Mouse (Mus musculus) cerebellum, postnatal 14 days (tissue): ENCODE results near the gene Prss50.
A peak's percentile ranks its signal among the peaks of the same experiment; 100 is the strongest.

Experiments
- DNase-seq, 2 experiments: peaks; one replicate each; pipeline ENCODE4 v3.0.0; 2021; ENCODE audit warnings: mixed read lengths in 2 of 2

The Prss50 gene

DNA sequence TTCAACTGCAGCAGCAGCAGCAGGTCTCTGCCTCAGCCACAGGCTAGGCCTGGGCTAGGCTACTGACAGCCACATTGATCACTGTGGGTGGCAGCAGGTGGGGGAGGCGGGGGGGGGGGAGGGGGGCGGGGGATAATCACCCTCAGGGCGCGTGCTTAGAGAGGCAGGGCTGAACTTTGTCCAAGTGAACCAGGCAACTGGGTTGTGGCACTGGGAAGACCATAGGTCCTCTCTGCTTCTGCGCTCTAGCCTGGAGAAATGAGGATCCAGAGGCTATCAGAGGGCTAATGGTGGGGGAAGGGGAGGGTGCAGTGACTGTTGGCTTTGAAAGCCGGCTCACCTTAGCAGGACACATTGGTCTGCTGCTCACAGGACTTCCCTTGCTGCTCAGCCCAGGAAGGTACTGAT, 17.5 kb downstream of the Prss50 start:
- DNase-seq: no peak

GRCm38 (mm10) chr9:110877353-110877752, 19.6 kb downstream of the Prss50 start:
- no peak for DNase-seq

- DNase-seq: peak; percentile 79 to 90
Measured at GRCm38 (mm10) chr9:110877888-110878287, 20.1 kb downstream of the Prss50 start.

GRCm38 (mm10) chr9:110879191-110879920, 21.6 kb downstream of the Prss50 start, which contains the start of gene Als2cl:
TSS of gene Als2cl (plus strand) at chr9:110879870.
- peak; percentile 31 to 49 for DNase-seq

- DNase-seq: peak; percentile 43 to 53
Measured at GRCm38 (mm10) chr9:110879998-110880561, 22.3 kb downstream of the Prss50 start, which contains the start of gene Tmie. TSS of gene Tmie (minus strand) at chr9:110880113.

DNA sequence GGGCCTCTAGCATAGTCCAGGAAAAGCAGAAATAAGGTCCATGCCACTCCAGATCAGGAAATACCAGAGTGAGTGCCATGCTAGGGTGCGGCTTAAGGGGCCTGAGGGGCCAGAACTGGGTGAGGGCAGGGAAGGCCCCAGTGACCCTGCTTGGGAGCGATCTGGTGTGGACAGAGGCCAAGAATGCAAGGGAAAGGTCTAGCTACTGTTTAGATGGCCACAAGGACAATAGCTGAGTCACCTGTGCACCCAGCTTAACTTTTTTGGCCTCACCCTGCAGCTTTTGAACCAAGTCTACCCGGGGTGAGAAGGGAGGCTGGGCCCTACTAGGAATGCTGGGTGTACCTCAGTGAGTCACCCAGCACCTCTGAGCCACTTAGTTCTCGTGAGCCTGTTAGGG, 23.0 kb downstream of the Prss50 start:
- no peak for DNase-seq

DNA sequence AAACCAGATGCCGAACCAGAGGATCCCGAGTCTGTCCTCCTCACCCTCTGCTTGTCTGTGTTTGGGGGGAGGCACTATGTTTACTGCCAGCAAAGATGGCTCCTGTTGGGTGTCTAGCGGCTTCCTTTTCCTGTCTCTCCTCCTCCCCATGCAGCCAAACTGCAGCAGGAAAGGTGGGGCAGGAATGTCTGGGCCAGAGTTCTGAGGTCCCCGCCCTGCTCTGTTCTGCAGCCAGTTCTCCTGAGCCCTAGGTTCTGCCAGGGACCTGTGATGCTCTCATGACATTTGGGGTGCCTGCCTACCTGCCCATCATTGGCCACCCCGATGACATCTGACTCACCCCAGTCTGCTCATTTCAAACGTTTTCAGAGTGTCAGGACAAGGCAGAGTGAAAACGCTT, 24.2 kb downstream of the Prss50 start:
- no peak for DNase-seq

GRCm38 (mm10) chr9:110887388-110888303, 29.9 kb downstream of the Prss50 start:
- DNase-seq: no peak

- DNase-seq: peak in 1 of 2 experiments; percentile 53
Measured at GRCm38 (mm10) chr9:110888935-110889334, 31.2 kb downstream of the Prss50 start.

DNA sequence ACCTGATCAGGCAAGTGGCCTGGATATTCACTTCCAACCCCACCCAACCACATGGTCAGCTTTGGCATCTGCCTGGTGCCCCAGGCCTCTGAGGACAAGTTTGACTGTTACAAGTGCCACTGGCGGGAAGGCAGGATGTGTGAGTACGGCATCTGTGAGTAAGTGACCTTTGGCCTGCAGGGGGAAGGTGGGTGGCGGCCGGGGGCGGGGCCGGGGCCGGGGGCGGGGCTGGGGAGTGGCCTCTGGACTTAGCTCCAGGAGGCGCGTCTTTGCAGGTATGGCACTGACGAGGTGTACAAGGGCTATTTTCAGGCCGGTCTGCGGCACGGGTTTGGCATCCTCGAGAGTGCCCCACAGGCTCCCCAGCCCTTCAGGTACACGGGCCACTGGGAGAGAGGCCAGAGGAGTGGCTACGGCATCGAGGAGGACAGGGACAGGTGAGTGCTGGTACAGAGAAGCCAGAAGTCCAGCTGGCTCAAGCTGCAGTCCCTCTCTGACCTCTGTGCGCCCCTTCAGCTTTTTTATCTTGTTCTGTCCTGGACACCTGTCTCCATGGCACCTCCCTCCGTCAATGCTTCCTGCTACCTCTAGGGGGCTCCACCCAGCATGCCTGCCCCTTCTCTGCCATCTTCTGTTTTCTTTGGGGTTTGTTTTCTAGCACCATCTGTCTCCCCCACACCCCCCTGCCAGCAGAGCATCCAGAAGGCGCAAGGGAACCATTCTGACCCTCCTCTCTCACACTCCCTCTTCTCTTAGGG, 32.4 kb downstream of the Prss50 start:
- no peak for DNase-seq

DNA sequence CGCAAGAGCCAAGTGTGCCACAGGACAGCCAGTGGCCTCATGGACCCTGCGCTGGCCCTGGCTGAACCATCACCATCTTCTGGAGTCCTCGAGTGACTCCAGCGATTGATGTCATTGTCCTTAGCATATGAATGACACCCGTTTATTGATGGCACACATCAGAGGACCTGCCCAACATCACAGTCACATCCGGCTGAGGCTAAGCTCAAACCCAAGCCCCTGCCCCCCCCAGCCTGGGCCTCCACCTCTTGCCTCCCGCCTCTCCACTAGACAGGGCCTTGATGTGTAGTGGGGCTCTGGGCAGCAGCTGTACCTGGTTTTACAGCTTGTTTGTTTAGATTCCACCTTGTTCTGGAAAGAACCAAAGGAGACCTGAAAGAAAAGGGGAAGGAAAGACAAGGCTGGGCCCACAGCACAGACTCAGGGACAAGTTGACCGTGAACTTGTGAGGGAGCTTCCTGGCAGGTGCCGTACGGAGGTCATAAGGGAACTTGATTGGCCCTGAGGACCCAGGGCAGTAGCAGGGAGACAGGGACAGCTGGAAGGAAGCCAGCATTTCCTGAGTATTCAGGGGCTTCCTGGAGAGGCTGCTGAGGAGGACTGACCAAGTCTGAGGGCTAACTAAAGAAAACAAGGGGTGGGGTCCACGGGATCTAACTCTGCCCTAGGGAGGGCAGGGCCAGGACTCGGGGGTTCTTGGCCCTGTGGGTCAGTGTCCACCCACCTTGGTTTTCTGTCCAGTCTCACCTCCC, 33.5 kb downstream of the Prss50 start:
- DNase-seq: no peak

DNA sequence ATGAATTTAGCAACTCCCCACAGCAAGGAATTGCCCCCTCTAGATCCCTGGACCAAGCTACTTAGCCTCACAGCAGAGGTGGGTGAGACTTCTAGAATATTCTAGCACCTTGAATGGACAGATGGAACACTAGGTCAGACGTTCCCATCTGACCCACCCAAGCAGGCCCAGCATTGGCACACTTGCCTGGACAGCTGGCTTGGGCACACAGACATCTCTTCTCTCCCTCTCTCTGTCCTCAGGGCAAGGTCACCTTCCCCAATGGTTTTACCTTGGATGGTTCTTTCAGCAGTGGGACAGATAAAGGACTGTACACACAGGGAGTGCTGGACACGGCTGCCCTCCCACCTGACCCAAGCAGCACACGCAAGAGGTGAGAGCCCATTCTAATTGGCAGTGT, 34.8 kb downstream of the Prss50 start:
- peak in 1 of 2 experiments; percentile 54 for DNase-seq

- DNase-seq: no peak
Measured at GRCm38 (mm10) chr9:110893429-110893828, 35.7 kb downstream of the Prss50 start.

DNA sequence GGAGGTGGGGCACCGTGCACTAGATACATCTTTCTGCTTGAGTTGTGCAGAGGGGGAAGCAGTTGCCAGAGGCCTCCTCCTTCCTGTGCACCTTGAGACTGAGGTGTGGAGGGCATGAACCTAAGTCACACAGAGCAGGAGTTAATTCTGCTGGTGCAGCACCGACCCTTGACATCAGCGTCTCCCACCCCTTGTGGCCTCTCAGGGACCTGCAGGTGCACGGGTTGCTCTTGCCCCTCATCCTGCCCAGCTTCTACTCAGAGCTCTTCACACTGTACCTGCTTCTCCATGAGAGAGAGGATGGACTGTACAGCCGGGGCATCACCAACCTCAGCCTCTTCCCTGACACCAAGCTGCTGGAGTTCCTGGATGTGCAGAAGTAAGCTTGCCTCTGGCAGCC, 37.7 kb downstream of the Prss50 start:
- DNase-seq: peak in 1 of 2 experiments; percentile 17

- DNase-seq: peak in 1 of 2 experiments; percentile 28
Measured at GRCm38 (mm10) chr9:110895994-110896393, 38.2 kb downstream of the Prss50 start.

DNA sequence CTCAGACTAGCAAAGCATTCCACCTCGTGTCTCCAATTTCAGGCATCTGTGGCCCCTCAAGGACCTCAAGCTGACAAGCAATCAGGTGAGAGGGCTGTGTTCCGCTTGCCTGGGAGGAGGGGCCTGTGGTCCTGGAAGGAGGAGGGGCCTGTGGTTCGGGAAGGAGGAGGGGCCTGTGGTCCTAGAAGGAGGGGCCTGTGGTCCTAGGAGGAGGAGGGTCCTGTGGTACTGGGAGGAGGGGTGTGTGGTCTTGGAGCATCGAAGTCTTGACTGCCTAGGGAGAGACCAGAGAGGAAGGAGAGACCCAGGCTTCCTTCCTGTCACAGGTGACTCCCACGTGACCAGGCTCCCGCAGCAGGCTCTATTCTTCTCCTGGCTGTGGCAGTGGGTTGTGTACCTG, 38.8 kb downstream of the Prss50 start:
- no peak for DNase-seq

DNA sequence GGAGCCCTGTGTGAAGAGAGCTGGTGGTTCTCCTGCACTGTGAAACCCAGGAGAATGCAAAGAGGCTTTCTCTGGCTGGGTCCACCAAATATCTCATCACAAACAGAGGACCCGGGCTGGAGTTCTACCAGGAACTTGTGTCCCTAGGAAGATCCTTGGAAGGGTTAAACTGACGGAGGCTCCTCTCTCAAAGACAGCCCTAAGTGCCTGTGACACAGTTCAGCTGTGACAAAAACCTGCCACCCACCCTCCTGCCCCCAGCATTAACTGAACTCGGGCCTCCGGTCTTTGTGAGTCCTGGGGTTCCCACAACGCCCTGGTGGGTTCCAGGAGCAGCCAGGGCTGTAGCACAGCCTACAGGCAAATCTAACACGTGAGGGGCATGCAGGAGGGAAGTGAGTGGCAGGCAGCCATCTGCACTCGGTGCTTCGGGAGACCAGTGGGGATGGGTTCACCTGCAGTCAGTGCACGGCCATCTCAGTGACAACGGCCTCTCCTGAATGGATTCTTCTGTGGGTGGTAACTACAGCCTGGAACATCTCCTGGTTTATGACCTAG, 41.8 kb downstream of the Prss50 start:
- DNase-seq: no peak

- no peak for DNase-seq
Measured at GRCm38 (mm10) chr9:110901204-110901603, 43.4 kb downstream of the Prss50 start.

DNA sequence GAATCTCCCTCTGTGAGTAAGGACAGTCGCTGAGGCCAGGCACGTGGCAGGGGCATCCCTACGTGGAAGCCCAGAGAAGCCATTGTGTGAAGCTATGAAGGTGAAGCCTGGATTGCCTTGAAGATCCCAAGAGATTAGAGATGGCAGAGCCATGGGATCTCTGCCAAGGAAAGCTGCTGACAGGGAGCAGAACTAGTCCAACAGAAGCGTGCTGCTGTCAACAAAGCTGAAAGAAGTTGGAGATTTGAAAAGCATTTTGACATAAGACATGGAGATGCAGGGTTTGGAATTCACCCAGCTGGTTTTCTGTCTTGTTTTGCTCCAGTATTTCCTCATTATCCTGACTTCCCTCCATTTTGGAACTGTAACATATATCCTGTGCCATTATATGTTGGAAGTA, 44.5 kb downstream of the Prss50 start:
- no peak for DNase-seq

GRCm38 (mm10) chr9:110907201-110907837, 49.6 kb downstream of the Prss50 start:
- no peak for DNase-seq
